Mouse (Mus musculus): Measurements from ENCODE around the gene Gsdmc4. TPM values are rescaled to one million over a fixed set of nuclear protein-coding genes. Genes with fewer than 3 reads are reported as not detected.
"Not testable (repeated sequence)": the region's sequence is repeated elsewhere in the genome, so short reads cannot be mapped to it uniquely, and the experiment has no call there.

Gene Gsdmc4
- polyA plus RNA-seq, 1 experiment from 2014 or later: 0.61 TPM

GRCm38 (mm10) chr15:63876160-63876559 is 35.9 kb downstream of the Gsdmc4 start:
- H3K27ac ChIP-seq (ENCODE audit: low read depth); ATAC-seq (replicated peaks; ENCODE audit: low FRiP score, low TSS enrichment, low read depth): not testable (repeated sequence)

DNA sequence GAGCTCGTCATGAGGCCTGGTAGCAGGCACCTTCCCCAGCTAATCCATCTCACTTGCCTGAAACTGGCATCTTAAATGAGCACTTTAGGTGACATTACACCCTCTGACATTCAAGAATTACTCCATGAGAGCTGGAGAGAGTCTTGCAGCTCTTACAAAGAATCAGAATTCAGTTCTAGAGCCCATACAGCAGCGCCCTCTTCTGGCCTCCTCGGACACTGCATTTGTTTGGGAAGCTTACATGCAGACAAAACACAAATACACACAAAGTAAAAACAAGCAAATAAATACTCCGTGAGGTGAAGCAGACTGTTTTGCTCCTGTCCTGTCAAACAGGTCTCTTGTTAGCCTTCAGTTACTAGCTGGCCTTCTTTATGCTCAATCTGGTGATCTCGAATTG is 50.1 kb downstream of the Gsdmc4 start:
- not testable (repeated sequence) for H3K4me2 ChIP-seq (ENCODE audit: low read length); H3K4me1 ChIP-seq (replicated peaks; ENCODE audit: control insufficient read depth, insufficient read depth, low read length); ATAC-seq (replicated peaks; ENCODE audit: low FRiP score, low TSS enrichment, low read depth); H3K27me3 ChIP-seq (replicated peaks; ENCODE audit: control insufficient read depth, insufficient read depth, low read length); H3K4me3 ChIP-seq (ENCODE audit: low read depth, low read length); H3K9me3 ChIP-seq (ENCODE audit: control insufficient read depth, low read length); H3K27ac ChIP-seq (ENCODE audit: low read depth); H3K9ac ChIP-seq (ENCODE audit: low read length); H3K36me3 ChIP-seq (ENCODE audit: control insufficient read depth, insufficient read depth, low read length)
- DNase-seq (ENCODE audit: low spot score): peak; percentile 55
- 41% methylated on average over 5 of the region's 5 CpGs for WGBS

More at GRCm38 (mm10) chr15:63876160-63876559, 35.9 kb downstream of the Gsdmc4 start:
- H3K9ac ChIP-seq (ENCODE audit: low read length); H3K4me3 ChIP-seq (ENCODE audit: low read depth, low read length); H3K4me2 ChIP-seq (ENCODE audit: low read length); H3K36me3 ChIP-seq (ENCODE audit: control insufficient read depth, insufficient read depth, low read length); H3K27me3 ChIP-seq (replicated peaks; ENCODE audit: control insufficient read depth, insufficient read depth, low read length); H3K4me1 ChIP-seq (replicated peaks; ENCODE audit: control insufficient read depth, insufficient read depth, low read length); H3K9me3 ChIP-seq (ENCODE audit: control insufficient read depth, low read length); DNase-seq (ENCODE audit: low spot score): not testable (repeated sequence)

Other genes with a start within 250 kb of the Gsdmc4 start
- gene Gsdmc2, start 67.1 kb downstream of the Gsdmc4 start, polyA plus RNA-seq (2014; fragmentation: Nextera tagmentation; extraction: Ambion mirVana): 0.78 and 1.0 TPM in 2 replicates
- 0.30 and 0.34 TPM in 2 replicates for gene Gsdmc3, start 33.7 kb downstream of the Gsdmc4 start, polyA plus RNA-seq (2014; fragmentation: Nextera tagmentation; extraction: Ambion mirVana)
- gene Fam49b, start 148.2 kb upstream of the Gsdmc4 start, polyA plus RNA-seq (2014; fragmentation: Nextera tagmentation; extraction: Ambion mirVana): 76.8 and 79.3 TPM in 2 replicates

All from intestine, embryonic 14.5 days (tissue).